Mouse (Mus musculus): ENCODE results near the gene Arpc4.
"Not testable (repeated sequence)": the region's sequence is repeated elsewhere in the genome, so short reads cannot be mapped to it uniquely, and the experiment has no call there.

Gene Arpc4

GRCm38 (mm10) chr6:113377496-113378385, at the start of gene Arpc4, which contains the start of gene Tada3:
Gene Arpc4 (plus strand): TSS chr6:113378115.
Gene Tada3 (minus strand): TSS chr6:113377883.
- DNase-seq (ENCODE audit: low spot score), result peak; percentile 90

- no peak for DNase-seq (ENCODE audit: low spot score)
Observed at GRCm38 (mm10) chr6:113329396-113329795, 48.5 kb upstream of the Arpc4 start.

- no peak for DNase-seq (ENCODE audit: low spot score)
Observed at GRCm38 (mm10) chr6:113330547-113330946, 47.4 kb upstream of the Arpc4 start.

GRCm38 (mm10) chr6:113331721-113332120, 46.2 kb upstream of the Arpc4 start:
- DNase-seq (ENCODE audit: low spot score), result no peak

GRCm38 (mm10) chr6:113332734-113333133, 45.2 kb upstream of the Arpc4 start:
- DNase-seq (ENCODE audit: low spot score), result not testable (repeated sequence)

- peak; percentile 80 for DNase-seq (ENCODE audit: low spot score)
Observed at GRCm38 (mm10) chr6:113333137-113333950, 44.6 kb upstream of the Arpc4 start.

- no peak for DNase-seq (ENCODE audit: low spot score)
Observed at GRCm38 (mm10) chr6:113334216-113334615, 43.7 kb upstream of the Arpc4 start.

- DNase-seq (ENCODE audit: low spot score), result no peak
Observed at GRCm38 (mm10) chr6:113336852-113337620, 40.9 kb upstream of the Arpc4 start.

GRCm38 (mm10) chr6:113341574-113341973, 36.3 kb upstream of the Arpc4 start:
- DNase-seq (ENCODE audit: low spot score), result peak; percentile 48

GRCm38 (mm10) chr6:113342297-113342696, 35.6 kb upstream of the Arpc4 start:
- DNase-seq (ENCODE audit: low spot score), result no peak

- DNase-seq (ENCODE audit: low spot score), result peak; percentile 78
Observed at GRCm38 (mm10) chr6:113343177-113344092, 34.5 kb upstream of the Arpc4 start, which contains the start of gene Camk1. Gene Camk1 (minus strand): TSS chr6:113343984.

GRCm38 (mm10) chr6:113344321-113344720, 33.6 kb upstream of the Arpc4 start:
- no peak for DNase-seq (ENCODE audit: low spot score)

- no peak for DNase-seq (ENCODE audit: low spot score)
Observed at GRCm38 (mm10) chr6:113346897-113347296, 31.0 kb upstream of the Arpc4 start.

GRCm38 (mm10) chr6:113350538-113350937, 27.4 kb upstream of the Arpc4 start:
- DNase-seq (ENCODE audit: low spot score), result no peak

- no peak for DNase-seq (ENCODE audit: low spot score)
Observed at GRCm38 (mm10) chr6:113351161-113351560, 26.8 kb upstream of the Arpc4 start.

GRCm38 (mm10) chr6:113351653-113352052, 26.3 kb upstream of the Arpc4 start:
- no peak for DNase-seq (ENCODE audit: low spot score)

- DNase-seq (ENCODE audit: low spot score), result no peak
Observed at GRCm38 (mm10) chr6:113352820-113353219, 25.1 kb upstream of the Arpc4 start.

GRCm38 (mm10) chr6:113353696-113354095, 24.2 kb upstream of the Arpc4 start:
- DNase-seq (ENCODE audit: low spot score), result no peak

GRCm38 (mm10) chr6:113361476-113361875, 16.4 kb upstream of the Arpc4 start:
- DNase-seq (ENCODE audit: low spot score), result no peak

- DNase-seq (ENCODE audit: low spot score), result no peak
Observed at GRCm38 (mm10) chr6:113362241-113362640, 15.7 kb upstream of the Arpc4 start.

Measured in layer of hippocampus, adult 11-12 months (tissue).